Mouse (Mus musculus) retina, embryonic 14.5 days (tissue): ENCODE results near the gene Kntc1.
"Not testable (repeated sequence)": the region's sequence is repeated elsewhere in the genome, so short reads cannot be mapped to it uniquely, and the experiment has no call there.

Source experiments
- DNase-seq: peaks from one replicate; pipeline ENCODE4 v3.0.0-alpha.2; 2015; ENCODE audit warnings: low spot score

The Kntc1 gene

DNA sequence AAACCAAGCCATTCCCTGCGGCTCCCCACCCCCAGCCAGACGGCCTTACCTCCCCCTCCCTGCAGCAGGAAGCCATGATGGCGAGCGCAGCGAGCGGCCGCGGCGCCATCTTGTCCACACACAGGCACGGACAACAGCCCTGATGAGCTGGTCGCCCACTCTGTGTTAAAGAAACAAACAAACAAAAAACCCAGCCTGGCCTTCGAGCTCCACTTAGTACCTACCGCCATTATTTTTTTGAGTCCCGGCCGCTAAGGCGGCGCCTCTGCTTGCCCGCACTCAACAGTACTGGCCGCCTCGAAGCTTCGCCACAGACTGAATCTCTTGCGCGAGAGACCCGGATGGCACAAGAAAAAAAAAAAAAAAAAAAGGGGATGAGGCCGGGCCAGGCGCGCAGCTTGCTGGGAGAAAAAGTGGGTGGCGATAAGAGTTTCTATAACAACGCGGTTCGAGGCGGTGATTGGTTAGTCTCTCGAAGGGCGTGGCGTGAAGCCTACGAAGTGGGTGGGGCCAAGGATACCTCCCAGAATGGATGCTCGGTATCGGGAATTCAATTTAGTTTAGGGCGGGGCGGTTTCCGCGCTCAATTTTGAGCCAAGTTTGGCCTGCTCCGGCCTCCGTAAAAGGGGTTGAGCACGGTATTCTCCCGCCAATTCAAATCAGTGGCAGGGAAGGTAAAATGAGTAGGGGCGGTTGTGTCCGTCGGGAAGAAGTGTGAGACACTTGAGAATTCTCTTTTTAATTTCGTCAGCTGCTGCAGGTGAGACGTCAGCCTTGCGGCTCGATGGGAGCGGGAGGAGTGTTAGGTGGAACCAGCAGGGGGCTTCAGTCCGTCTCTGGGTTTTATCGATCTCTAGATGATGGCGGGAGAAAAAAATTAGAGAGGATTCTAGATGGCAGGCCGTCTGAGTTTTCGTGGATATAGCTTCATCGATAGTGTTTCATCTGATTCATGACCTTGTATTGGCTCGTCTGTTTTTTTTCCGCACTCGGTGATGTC is at the start of gene Kntc1, which contains the start of gene Rsrc2:
Gene Kntc1 (plus strand): TSS at position 652 of the 1,000 bp plus-strand sequence.
Gene Rsrc2 (minus strand): TSS at position 350 of the 1,000 bp plus-strand sequence.
- peak; percentile 100 for DNase-seq

GRCm38 (mm10) chr5:123700625-123701024 is 48.9 kb upstream of the Kntc1 start:
- DNase-seq = no peak

- no peak for DNase-seq
Measured at GRCm38 (mm10) chr5:123708598-123708997, 40.9 kb upstream of the Kntc1 start.

DNA sequence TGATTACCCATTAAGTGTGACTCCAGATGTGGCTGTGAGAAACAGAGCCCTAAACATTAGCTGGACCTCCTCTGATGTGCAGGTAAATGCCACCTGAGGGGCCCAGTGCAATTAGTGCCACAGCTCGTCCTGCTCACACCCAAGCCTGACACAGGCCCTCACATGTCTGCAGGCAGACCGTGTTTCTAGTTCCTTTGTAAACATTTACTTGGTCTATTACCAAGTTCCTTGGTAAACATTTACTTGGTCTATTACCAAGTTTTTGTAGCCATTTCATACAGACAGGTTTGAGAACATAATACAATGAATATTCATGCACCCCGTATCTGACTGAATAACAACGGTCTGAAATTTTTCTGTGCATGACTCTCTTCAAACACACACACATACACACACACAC is 39.9 kb upstream of the Kntc1 start:
- DNase-seq = no peak

GRCm38 (mm10) chr5:123713782-123714181 is 35.7 kb upstream of the Kntc1 start:
- no peak for DNase-seq

DNA sequence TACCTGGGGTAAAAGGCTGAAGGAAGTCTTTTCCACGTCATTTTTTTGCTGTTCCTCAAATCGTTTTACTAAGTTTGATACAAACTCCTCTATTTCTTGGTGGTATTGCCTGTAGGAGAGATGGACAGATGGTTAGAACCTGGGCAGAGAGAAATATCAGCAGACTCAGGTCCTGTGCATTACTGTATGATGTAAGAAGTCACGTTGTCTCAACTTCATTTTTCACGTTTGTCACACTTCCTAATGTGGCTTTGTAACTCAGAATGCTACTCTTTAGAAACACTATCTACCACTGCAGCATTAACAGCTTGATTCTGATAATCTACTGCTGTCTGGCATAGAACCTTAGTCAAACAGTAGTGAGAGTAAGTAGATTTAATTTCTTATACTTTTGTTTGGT is 34.9 kb upstream of the Kntc1 start:
- DNase-seq = no peak

- DNase-seq = peak; percentile 100
Measured at GRCm38 (mm10) chr5:123720328-123721311, 28.9 kb upstream of the Kntc1 start, which contains the start of gene Zcchc8. Zcchc8 (minus strand) TSS chr5:123721100.

DNA sequence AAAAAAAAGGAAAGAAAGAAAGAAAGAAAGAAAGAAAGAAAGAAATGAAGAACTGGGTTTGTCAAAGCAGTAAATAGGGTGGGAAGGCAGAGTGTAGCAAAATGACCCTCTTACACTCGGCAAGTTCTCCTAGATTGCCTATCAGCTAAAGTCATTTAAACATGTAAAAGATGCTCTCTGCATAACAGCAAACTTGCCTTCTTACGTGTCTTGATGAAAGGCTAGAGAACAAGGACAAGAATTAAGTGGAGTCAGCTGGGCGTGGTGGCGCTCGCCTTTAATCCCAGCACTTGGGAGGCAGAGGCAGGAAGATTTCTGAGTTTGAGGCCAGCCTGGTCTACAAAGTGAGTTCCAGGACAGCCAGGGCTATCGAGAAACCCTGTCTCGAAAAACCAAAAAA is 25.7 kb upstream of the Kntc1 start:
- not testable (repeated sequence) for DNase-seq

DNA sequence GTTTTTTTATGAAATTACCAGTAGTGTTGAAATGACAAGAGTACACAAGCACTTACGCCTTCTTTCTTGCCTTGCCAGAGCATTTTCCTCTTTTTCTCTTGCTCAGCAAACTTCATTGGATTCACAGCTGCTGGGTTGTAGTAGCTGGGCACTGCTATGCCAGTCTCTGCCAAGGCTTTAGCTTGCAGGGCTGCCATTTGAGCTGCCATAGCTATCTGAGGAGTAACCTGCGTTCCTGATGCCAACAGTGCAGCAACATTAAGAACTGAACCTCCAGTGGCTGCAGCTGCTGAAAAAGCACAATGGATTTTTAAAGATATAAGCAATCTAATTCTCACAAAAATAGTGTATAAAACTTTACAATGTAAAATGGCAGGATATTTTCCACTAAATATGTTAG is 18.5 kb upstream of the Kntc1 start:
- DNase-seq = no peak

DNA sequence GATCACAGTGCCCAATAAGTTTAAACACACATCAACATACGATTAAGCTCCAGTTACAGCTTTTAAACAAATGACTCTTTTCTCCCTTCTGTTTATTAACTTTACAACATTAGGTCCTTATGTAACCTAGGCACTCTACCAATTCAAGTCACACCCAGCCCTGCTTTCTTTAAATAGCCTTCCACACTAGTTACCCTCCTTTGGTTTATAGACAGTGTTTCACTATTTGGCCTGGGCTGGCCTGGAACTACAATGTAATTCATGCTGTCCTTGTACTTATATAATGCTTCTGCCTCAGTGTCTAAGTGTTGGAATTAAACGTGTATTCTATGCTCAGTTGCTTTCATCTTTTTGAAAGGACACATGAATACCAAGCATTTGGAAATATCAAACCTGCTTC is 5.2 kb upstream of the Kntc1 start:
- DNase-seq = no peak

DNA sequence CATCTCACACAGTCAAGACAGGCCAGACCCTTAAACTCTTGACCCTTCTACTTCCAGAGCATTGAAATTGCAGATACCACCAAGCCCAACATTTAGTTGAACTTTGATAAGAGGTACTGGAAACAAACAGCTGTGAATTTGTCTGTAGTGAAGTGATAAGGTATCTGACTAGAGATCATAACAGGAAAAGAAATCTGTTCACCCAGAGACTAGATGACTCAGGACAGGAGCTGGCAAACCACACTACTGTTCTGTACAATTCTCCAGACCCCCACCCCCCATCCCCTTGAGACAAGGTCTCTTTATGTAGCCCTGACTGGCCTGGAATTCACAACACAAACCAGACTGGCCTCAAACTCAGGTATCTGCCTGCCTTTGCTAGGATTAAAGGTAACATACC is 3.3 kb upstream of the Kntc1 start:
- DNase-seq = no peak

- no peak for DNase-seq
Measured at GRCm38 (mm10) chr5:123747604-123748003, 1.9 kb upstream of the Kntc1 start.

- peak; percentile 32 for DNase-seq
Measured at GRCm38 (mm10) chr5:123748339-123749064, 1.0 kb upstream of the Kntc1 start.

GRCm38 (mm10) chr5:123765506-123765905 is 16.0 kb downstream of the Kntc1 start:
- no peak for DNase-seq

DNA sequence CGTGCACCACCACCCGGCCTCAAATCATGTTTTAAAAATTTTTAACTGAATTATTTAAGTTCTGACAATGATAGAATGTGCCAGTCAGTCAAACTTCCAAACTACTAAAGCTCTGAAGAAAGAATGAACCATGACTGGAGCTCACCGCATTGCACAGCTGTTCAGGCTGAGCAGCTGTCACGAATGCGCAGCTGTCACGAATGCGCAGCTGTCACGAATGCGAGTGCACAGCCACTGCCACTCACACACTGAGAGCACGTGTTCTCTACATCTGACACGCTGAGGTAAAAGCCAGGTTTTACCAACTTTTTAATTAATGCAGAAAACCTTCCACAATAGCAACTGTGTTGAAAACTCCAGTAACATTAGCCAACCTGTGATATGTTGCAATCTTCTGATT is 16.9 kb downstream of the Kntc1 start:
- DNase-seq = not testable (repeated sequence)

DNA sequence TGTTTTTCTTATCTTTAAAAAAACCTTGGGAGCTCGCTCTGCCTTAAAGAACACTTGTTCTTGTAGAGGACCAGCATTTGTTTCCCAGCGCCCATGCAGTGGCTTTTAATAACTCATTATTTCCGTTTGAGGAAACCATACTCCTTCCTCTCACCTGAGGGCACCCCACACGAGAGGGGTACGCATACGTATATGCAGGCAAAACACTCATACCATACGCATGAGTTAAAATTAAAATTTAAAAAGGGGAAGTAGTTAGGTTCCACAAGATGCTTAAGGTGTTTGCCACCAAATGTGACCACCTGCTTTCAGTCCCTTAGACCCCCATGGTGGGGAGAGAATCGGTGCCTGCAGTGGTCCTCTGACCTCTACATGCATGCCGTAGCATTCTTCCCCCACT is 23.9 kb downstream of the Kntc1 start:
- DNase-seq = no peak

GRCm38 (mm10) chr5:123780716-123781115 is 31.2 kb downstream of the Kntc1 start:
- DNase-seq = no peak

- no peak for DNase-seq
Measured at GRCm38 (mm10) chr5:123781864-123782263, 32.3 kb downstream of the Kntc1 start.

- DNase-seq = peak; percentile 4
Measured at GRCm38 (mm10) chr5:123788976-123789375, 39.5 kb downstream of the Kntc1 start.

GRCm38 (mm10) chr5:123793081-123793480 is 43.6 kb downstream of the Kntc1 start:
- DNase-seq = no peak

- DNase-seq = no peak
Measured at GRCm38 (mm10) chr5:123806334-123806733, 56.8 kb downstream of the Kntc1 start.

DNA sequence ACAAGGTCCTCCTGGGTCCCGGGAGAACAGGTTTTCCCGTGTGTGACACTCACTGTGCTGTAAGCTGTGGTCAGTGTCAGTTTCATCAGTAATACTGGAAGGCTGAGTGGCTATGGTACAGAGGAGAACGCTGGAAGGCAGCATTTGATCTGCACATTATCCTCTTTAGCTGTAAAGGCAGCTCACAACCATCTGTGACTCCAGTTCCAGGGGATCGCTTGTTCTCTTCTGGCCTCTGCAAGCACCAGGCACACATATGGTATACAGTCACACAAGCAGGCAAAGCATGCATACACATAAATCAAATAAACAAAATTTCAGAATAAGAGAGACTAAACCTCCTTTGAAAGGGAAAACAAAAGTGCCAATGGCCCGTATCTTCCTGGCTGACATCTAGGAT is 59.0 kb downstream of the Kntc1 start:
- DNase-seq = no peak
